Mouse (Mus musculus): ENCODE results near the gene Gm43951. TPM values are rescaled to one million over a fixed set of nuclear protein-coding genes. Genes with fewer than 3 reads are reported as not detected.
A peak's percentile ranks its signal among the peaks of the same experiment; 100 is the strongest.

The Gm43951 gene
- total and polyA plus RNA-seq, 2 experiments from 2014 or later: 1.5 to 2.5 TPM

DNA sequence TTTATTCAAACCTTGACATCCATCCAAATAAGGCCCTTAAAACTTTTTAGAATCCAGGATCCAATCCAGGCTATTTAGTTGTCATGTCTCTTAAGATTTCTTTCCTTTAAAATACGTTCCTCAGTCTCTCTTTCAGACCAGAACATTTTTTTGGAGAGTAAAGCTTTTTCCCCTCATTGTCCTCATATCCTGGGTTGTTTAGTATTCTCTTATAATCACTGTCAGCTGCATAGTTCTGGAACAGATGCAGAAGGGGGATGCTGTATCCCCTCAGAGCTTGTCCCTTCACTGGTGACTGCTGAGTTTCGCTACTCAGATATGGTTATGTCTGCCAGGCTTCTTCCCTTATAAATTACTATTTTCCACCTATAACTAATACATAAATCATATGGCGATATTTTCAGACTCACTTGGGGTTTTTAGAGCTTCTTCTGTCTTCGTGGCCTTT lies 50.6 kb downstream of the Gm43951 start:
- Histone ChIP-seq H3K9ac (replicated peaks; ENCODE audit: low read length, poor library complexity, severe bottlenecking) (no peak overlapping the region), H3K4me1 (ENCODE audit: insufficient read depth, low read length) (no peaks in the 10 kb centered on the region), H3K27ac (ENCODE audit: low read depth, low read length) (no peak overlapping the region), H3K9me3 (ENCODE audit: low read length) (no peaks in the 10 kb centered on the region), H3K4me3 (ENCODE audit: low read depth, low read length) (no peak overlapping the region), H3K36me3 (ENCODE audit: insufficient read depth, low read length) (peaks cover 36% of the 10 kb centered on the region), H3K27me3 (ENCODE audit: insufficient read depth, low read length) (no peaks in the 10 kb centered on the region), H3K4me2 (ENCODE audit: low read depth, low read length, poor library complexity, severe bottlenecking) (no peak overlapping the region)
- DNase-seq (ENCODE audit: low spot score) (no peak), ATAC-seq (ENCODE audit: low FRiP score) (no peak)
- no peak for TF ChIP-seq CTCF (IDR thresholded peaks at IDR 0.05)
- 66% methylated on average over 4 of the region's 4 CpGs for WGBS

DNA sequence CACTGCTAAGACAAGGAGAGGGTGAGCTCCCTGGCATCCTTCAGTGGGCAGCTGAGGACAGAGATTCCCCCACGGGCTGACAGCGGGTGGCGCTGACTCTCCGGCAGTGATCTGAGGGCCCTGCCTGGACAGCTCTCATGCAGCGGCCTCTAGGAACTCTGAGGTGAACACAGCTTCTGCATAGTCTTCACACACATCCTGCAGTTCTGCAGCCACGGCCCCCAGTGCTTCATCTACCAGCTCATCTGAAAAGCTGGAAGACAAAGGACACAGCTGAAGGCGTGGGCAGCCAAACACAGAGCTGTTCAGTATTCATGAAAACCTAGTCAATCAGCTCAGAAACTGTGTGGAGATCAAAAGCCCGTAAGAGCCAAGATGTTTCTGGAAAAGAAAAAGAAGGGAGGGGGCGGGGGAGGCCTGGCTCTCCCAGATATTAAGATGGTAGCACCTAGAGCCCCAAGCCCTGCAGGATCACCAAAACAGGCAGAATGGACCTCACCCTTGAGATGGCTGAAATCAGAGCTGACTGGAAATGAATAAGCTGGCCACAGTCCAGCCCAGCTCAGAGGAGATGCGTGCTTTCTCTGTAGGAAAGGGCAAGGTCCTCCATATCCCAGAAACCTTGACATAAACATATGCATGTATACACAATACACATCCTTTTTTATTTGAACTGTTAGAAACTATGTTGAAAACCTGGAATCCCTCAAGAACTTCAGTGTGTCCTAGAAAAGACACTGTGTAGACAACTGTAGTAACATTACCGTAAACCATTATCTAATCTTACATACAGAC lies 51.3 kb downstream of the Gm43951 start:
- H3K9ac ChIP-seq (replicated peaks; ENCODE audit: low read length, poor library complexity, severe bottlenecking): no peak overlapping the region

More for the DNA sequence above, 51.3 kb downstream of the Gm43951 start:
- Histone ChIP-seq H3K4me3 (ENCODE audit: low read depth, low read length) (no peak overlapping the region), H3K27ac (ENCODE audit: low read depth, low read length) (peak overlapping the region; percentile 19; the same call in 1 of the 2 replicates), H3K27me3 (ENCODE audit: insufficient read depth, low read length) (no peaks in the 10 kb centered on the region), H3K9me3 (ENCODE audit: low read length) (no peaks in the 10 kb centered on the region), H3K4me1 (ENCODE audit: insufficient read depth, low read length) (no peaks in the 10 kb centered on the region), H3K4me2 (ENCODE audit: low read depth, low read length, poor library complexity, severe bottlenecking) (no peak overlapping the region), H3K36me3 (ENCODE audit: insufficient read depth, low read length) (peaks cover 36% of the 10 kb centered on the region)
- ATAC-seq (ENCODE audit: low FRiP score): no peak
- 54% methylated on average over 11 of the region's 11 CpGs for WGBS
- peak; percentile 33 for TF ChIP-seq CTCF (IDR thresholded peaks at IDR 0.05)
- no peak for DNase-seq (ENCODE audit: low spot score)

Other genes starting within 250 kb of the Gm43951 start
- gene Aipl1, start 169.3 kb downstream of the Gm43951 start, total RNA-seq (2014; rRNA removed): 0.47 and 0.55 TPM in 2 replicates
- gene Aipl1, start 169.3 kb downstream of the Gm43951 start, polyA plus RNA-seq (2015; fragmentation: Nextera tagmentation; extraction: Ambion mirVana): 0.50 and 0.51 TPM in 2 replicates
- 10.2 and 10.9 TPM in 2 replicates for gene Pimreg, start 164.8 kb downstream of the Gm43951 start, total RNA-seq (2014; rRNA removed)
- gene Pimreg, start 164.8 kb downstream of the Gm43951 start, polyA plus RNA-seq (2015; fragmentation: Nextera tagmentation; extraction: Ambion mirVana): 11.5 and 13.0 TPM in 2 replicates
- gene Pitpnm3, start 71.1 kb downstream of the Gm43951 start, total RNA-seq (2014; rRNA removed): 29.6 and 33.0 TPM in 2 replicates
- gene Pitpnm3, start 71.1 kb downstream of the Gm43951 start, polyA plus RNA-seq (2015; fragmentation: Nextera tagmentation; extraction: Ambion mirVana): 7.2 and 7.9 TPM in 2 replicates
- gene 4933427D14Rik, start 619 bp upstream of the Gm43951 start, total RNA-seq (2014; rRNA removed): 16.6 and 21.9 TPM in 2 replicates
- gene 4933427D14Rik, start 619 bp upstream of the Gm43951 start, polyA plus RNA-seq (2015; fragmentation: Nextera tagmentation; extraction: Ambion mirVana): 13.7 and 20.6 TPM in 2 replicates
- 54.1 and 57.7 TPM in 2 replicates for gene Txndc17, start 707 bp upstream of the Gm43951 start, total RNA-seq (2014; rRNA removed)
- 137 TPM in 2 replicates for gene Txndc17, start 707 bp upstream of the Gm43951 start, polyA plus RNA-seq (2015; fragmentation: Nextera tagmentation; extraction: Ambion mirVana)
- 21.4 and 26.5 TPM in 2 replicates for gene Med31, start 8.8 kb upstream of the Gm43951 start, total RNA-seq (2014; rRNA removed)
- gene Med31, start 8.8 kb upstream of the Gm43951 start, polyA plus RNA-seq (2015; fragmentation: Nextera tagmentation; extraction: Ambion mirVana): 40.7 and 42.4 TPM in 2 replicates
- 4.8 and 6.2 TPM in 2 replicates for gene Slc13a5, start 60.4 kb upstream of the Gm43951 start, total RNA-seq (2014; rRNA removed)
- gene Slc13a5, start 60.4 kb upstream of the Gm43951 start, polyA plus RNA-seq (2015; fragmentation: Nextera tagmentation; extraction: Ambion mirVana): 4.5 and 5.9 TPM in 2 replicates
- 0.93 and 3.9 TPM in 2 replicates for gene Xaf1, start 94.8 kb upstream of the Gm43951 start, total RNA-seq (2014; rRNA removed)
- 5.6 and 6.0 TPM in 2 replicates for gene Xaf1, start 94.8 kb upstream of the Gm43951 start, polyA plus RNA-seq (2015; fragmentation: Nextera tagmentation; extraction: Ambion mirVana)
- gene Fbxo39, start 107.6 kb upstream of the Gm43951 start, total RNA-seq (2014; rRNA removed): not detected in 2 replicates
- gene Fbxo39, start 107.6 kb upstream of the Gm43951 start, polyA plus RNA-seq (2015; fragmentation: Nextera tagmentation; extraction: Ambion mirVana): not detected in 2 replicates
- gene Tekt1, start 155.6 kb upstream of the Gm43951 start, total RNA-seq (2014; rRNA removed): 6.9 and 9.8 TPM in 2 replicates
- gene Tekt1, start 155.6 kb upstream of the Gm43951 start, polyA plus RNA-seq (2015; fragmentation: Nextera tagmentation; extraction: Ambion mirVana): 7.4 and 10.3 TPM in 2 replicates
- 18.0 and 18.6 TPM in 2 replicates for gene Smtnl2, start 204.9 kb upstream of the Gm43951 start, total RNA-seq (2014; rRNA removed)
- gene Smtnl2, start 204.9 kb upstream of the Gm43951 start, polyA plus RNA-seq (2015; fragmentation: Nextera tagmentation; extraction: Ambion mirVana): 11.0 and 13.3 TPM in 2 replicates
- 1.4 TPM in 1 of 2 replicates, not detected in the other for gene Ggt6, start 228.7 kb upstream of the Gm43951 start, total RNA-seq (2014; rRNA removed)
- not detected in 2 replicates for gene Ggt6, start 228.7 kb upstream of the Gm43951 start, polyA plus RNA-seq (2015; fragmentation: Nextera tagmentation; extraction: Ambion mirVana)
- gene Mybbp1a, start 234.5 kb upstream of the Gm43951 start, total RNA-seq (2014; rRNA removed): 25.9 and 30.7 TPM in 2 replicates
- gene Mybbp1a, start 234.5 kb upstream of the Gm43951 start, polyA plus RNA-seq (2015; fragmentation: Nextera tagmentation; extraction: Ambion mirVana): 50.0 and 50.4 TPM in 2 replicates

Measured in midbrain, postnatal 0 days (tissue).